Mouse (Mus musculus): ENCODE results near the gene Prkcsh.

Prkcsh gene

DNA sequence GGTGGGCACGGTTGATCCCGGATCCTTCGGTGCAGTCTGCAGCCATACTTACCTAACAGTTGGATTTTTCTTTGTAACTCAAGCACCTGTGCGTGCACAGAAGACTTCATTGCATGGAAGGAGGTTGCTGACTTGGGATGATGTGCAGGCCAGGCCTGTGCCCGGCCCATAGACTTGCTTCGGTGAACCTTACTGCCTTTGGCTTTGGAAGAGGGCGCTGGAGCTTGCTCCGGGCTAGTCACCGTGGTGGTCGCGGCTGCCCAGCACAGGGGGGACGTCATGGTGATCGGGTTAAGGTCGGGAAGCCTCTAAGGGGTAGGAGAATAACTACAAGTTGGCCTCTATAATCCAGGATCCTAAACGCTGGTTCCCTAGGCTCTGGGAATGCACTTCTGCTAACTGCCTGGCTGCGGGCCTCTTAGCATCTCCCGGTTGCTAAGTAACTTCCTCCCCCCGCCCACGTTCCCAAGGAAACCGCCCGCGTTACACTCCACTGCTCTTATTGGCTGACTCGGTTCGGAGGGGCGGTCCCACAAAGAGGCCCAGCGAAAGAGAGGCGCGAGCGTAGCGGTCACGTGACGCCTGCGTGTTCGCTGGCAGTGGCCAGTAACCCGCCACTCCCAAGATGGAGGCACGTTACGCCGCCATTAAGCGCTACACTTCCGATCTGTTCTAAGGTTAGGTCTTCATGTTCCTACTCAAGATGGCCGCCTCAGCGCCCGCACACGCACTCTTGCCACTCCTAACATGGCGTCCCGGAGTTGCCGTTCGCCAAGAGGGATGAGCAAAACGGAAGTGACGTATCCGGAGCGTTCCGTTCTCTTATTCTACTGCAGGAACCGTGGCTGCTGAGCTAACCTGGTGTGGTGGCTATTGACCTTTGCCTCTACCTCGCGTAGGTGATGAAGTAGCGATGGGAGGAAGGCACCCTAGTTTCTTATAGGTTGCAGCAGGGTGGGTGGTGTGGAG, at the start of gene Prkcsh, which contains the start of gene Ccdc151:
Gene Prkcsh (plus strand): TSS at position 613 of the 969 bp plus-strand sequence.
Gene Ccdc151 (minus strand): TSS at position 441 of the 969 bp plus-strand sequence.
- DNase-seq (ENCODE audit: low read depth, low spot score) = peak; percentile 99

DNA sequence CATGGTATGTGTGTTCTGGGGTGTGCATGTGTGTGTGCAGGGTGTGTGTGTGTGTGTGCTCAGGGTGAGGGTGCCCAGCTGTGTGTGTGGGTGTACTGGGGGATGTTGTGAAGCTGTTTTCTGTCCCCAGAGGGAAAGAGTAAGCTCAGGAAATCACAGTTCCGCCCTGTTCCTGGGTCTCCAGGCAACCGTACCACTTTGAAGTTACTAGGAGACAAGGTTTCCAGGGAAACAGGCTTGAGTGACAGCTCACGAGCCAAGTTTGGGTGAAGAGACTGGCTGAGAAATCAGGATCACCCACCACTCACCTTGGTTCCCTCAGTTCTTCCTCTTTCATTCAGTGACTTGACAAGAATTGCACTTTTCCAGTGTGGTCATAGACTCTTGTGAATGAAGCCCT, 49.0 kb upstream of the Prkcsh start:
- DNase-seq (ENCODE audit: low read depth, low spot score) = no peak

DNA sequence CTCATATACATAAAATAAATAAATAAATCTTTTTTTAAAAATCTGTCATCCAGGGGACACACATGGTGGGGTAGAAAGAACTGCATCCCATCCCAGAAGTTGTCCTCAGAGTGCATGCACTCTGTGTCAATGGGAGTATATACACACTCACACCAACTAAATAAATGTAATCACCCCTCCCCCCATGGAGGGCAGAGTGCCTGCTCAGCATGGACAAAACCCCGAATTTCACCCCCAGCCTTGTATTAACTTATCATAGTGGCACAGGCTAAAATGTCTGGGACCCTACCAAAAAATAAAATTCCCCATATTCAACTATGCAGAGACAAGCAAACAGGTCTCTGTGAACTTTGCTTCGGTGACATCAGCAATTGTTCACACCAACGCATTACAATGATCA, 48.0 kb upstream of the Prkcsh start:
- no peak for DNase-seq (ENCODE audit: low read depth, low spot score)

DNA sequence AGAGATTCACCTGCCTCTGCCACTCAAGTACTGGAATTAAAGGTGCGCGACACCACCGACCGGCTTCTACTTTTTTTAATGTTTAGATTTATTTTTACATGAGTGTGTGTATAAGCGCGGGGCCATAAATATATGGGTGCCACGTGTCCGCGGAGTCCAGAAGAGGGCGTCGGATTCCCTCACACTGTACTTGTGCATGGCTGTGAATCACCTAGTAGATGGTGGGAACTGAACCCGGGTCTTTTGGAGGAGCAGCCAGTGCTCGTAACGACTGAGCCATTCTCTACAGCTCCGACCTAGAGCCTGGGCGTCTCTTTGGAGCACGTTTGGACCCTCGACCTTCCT, 47.4 kb upstream of the Prkcsh start:
- no peak for DNase-seq (ENCODE audit: low read depth, low spot score)

DNA sequence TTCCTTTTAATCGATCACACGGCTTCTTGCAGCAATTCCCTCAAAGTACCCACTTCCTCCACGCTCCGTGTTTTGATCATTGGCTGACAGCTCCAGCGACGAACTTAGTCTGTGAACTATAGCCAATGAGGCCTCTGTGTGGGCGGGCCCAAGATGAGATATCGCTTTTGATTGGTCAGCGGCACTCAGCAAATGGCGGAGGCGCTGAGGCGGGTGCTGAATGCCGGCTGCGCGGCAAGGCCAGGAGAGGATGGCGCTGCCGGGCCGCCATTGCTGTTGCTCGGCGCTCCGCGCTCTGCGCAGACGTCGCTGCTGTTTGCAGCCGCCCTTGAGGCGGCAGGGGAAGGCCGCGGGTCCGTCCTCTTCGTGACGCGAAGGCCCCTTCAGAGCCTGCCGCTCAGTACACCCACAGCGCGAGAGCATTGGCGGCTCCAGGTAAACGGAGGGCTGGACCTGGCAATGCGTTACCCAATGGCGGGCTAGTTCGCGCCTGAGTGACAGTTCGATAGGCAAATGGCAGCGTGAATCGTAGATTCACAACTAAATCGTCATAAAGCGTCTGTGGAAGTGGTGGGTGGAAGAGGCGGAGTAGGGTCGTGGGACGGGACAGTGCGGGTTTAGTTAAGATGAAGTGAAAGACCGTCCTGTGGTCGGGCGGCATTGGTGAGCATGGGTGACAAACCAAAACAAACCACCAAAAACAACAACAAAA, 46.9 kb upstream of the Prkcsh start, which contains the start of gene Swsap1:
Gene Swsap1 (plus strand): TSS at position 186 of the 712 bp plus-strand sequence.
- DNase-seq (ENCODE audit: low read depth, low spot score) = peak; percentile 98

DNA sequence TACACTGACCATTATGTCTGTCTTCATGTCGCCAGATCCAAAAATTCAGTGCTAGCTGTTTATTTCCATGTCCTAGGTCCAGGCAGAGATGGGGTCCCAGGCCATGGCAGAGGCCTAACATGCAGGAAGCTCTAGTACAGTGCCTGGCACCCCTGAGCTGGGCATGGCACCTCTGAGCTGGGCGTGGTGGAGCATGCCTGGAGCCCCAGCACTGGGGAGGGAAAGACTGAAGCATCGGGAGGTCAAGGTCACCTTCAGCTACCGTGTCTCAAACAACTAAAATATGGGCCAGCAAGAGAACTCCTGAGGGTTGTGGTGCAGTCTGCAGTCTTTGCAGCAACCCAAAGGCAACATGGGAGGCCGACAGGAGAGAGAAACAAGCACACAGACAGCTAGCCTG, 44.2 kb upstream of the Prkcsh start:
- DNase-seq (ENCODE audit: low read depth, low spot score) = no peak

DNA sequence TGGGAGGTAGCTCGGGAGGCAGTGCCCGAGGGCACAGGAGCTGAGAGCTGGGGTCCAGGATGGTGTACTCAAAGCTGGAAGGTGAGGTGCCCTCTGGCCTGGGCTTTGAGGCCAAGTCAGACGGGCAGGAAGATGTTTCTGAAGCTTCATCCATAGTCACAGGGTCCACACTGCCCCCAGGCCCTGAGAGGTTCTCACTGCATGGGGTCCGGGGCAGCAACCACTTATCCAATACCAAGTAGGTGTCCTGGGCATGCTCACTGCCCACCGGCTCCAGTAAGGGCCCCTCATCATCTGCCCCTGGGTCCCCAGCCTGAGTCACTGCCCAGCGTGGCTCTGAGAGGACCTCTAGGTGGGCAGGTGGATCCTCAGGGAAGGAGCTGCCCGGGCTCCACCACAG, 43.4 kb upstream of the Prkcsh start:
- no peak for DNase-seq (ENCODE audit: low read depth, low spot score)

DNA sequence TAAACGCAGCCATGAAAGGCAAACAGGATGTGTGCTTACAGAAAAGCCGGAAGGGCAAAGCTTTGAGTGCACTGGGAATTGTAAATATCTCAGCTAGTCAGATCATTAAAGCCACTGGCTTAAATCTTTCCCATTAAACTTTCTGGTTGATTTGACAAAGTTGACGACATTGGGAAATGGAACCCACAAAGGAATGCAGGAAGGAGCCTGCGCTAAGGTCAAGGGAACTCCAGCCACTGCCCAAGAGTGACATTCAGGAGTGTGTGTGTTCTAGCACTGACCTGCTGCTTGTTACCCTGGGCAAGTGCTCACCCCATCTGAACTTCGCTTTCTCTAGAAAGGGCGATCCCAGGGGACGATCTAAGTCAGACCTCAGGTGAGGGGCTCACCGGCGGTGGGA, 42.5 kb upstream of the Prkcsh start:
- no peak for DNase-seq (ENCODE audit: low read depth, low spot score)

DNA sequence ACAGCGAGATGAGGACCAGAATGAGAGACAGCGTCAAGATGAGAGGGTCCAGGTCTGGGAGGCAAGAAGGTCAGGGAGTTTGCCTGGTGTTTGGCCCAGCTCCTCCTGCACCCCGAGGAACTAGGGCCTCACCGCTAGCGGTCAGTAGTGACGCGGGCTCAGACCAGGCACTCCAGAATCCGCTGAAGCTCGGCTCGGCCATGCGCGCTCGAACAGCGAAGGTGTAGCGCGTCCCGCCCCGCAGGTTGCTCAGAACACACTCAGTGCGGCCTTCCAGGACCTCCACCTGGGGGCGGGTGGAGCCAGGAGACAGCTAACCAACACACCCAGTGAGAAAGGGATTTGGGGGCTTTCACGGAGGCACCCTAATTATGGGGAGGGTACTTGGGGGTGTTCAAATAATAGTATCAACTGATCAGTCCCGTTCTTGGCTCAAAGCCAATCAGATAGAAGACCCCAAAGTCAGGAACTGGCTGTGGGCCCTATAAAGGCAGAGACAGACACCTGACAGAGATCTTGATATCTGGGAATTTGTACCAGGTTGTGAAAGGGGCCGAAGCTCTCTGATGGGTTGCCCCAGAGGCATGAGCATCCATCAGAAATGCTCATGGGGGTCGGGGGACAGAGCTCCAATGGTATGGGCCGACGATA, 41.9 kb upstream of the Prkcsh start:
- no peak for DNase-seq (ENCODE audit: low read depth, low spot score)

DNA sequence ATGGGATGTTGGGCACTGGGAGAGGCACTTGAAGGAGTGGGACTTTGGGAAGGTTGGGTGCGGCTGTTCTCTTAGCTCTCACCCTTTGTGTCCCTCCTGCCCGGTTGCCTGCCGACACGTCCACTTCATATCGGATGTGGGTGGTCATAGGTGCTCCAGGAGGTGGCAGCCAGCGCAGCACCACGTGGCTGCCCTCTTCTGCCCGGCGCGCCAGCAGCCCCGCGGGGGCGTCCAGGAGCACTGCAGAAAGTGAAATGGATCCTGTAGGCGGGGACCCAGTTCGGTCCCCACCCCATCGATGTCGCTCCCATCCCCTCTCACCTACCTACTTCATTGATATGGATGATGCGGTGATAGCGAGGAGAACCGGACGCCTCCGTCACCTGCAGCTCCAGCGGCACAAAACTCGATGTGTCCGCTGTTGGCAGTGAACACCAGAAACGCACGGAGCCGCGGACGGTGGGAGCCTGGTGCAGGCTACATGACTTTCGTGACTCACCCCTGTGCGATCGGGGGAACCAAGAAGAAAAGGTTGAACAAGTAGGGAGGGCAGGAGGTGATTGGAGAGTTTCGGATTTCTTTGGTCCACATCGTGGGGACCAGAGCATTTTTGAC, 41.1 kb upstream of the Prkcsh start:
- no peak for DNase-seq (ENCODE audit: low read depth, low spot score)

DNA sequence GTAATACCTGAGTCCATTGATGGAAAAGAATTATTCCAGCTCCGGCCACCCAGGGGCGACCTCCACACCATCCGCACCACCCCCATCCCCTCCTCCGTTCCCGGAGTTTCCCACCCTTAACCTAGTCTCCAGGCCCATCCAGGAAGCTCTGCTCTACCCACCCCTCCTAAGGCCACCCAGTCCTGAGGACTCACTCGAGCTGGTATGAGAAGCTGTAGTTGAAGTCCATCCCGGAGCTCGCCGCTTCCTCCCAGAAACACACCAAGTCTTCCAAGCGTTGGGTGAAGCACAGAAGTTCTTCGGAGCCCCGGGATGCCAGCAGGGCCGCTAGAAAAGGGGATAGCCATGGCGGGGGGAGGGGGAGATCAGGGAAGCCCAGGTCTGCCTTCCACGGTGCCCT, 40.6 kb upstream of the Prkcsh start:
- no peak for DNase-seq (ENCODE audit: low read depth, low spot score)

DNA sequence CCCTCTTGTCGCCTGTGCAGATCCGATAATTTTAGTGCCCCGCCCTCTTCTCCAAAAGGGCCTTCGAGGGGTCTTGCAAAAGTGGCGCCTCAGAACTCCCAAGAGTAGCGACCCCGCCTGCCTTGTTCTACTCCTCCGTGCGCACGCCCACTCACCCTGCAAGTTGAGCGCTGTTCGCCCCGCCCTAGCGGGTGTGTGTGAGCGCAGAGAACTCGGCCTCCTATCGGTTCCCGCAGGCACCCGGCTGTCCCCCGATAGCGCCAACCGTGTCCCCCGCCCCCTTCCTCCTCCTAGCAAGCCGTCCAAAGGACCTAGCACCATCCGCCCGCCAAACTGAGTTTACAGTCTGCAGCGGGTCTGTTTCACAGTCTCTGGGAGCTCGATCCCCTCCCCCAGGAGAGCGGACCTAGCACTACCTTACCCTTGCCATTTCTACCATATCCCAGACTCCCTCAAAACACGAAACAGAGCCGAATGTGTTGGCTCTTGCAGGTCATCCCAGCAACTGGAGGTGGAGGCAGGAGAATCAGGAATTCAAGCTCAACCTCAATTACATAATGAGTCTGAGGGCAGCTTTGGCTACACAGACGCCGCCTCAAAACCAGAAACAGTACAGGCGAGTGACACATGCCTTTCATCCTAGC, 40.1 kb upstream of the Prkcsh start:
- DNase-seq (ENCODE audit: low read depth, low spot score) = peak; percentile 66

DNA sequence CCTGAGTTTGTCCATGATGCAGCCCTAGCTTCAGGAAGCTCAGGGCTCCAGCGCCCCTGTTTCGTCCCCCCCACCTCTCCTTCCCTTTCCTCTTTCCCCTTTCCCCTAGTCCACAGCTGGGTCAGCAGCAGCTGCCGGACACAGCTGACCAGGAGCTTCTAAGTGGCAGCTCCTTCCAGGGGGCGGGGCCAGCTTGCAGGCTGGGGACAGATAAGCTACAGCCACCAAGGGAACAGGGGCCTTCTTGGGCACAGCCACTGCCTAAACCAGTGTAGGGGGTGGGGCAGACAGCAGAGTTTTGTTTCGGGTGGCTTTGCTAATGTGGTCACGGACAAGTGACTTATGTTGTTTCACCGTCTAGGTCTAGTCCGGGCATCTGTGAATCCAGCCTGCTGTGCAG, 39.2 kb upstream of the Prkcsh start, which contains the start of gene Epor:
Gene Epor (minus strand): TSS at position 90 of the 400 bp plus-strand sequence.
- no peak for DNase-seq (ENCODE audit: low read depth, low spot score)

DNA sequence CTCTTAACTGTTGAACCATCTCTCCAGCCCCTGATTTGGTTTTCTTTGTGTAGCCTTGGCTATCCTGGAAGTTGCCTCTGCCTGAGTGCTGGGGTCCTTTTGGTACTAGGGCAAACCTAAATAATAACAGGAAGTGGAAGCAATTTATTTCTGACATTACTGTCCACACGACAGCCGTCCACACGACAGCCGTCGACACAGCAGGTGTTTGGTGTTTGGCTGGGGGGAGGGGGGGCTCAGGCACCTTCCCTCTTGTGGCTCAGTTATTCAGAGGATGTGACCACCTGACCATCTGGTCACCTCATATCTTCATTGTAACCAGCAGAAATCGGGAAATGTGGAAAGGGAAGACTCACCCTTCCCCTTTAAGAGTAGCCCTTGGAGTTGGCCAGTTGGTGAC, 33.7 kb upstream of the Prkcsh start:
- DNase-seq (ENCODE audit: low read depth, low spot score) = no peak

DNA sequence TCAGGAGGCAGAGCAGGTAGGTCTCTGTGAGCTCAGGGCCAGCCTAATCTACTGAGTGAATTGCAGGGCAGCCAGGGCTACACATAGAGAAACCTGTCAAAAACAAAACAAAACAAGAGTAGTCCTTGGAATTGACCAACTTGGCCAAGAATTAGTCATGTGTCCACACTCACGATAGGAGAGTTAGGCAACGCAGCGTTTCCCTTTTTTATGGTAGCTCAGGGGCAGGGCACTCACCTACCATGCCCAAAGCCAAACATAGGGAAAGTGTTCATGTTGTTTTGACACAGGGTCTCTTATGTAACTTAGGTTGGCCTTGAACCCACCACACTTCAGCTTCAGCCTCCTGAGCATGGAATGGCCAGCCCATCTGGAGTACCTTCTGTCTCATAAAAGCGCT, 33.3 kb upstream of the Prkcsh start:
- no peak for DNase-seq (ENCODE audit: low read depth, low spot score)

DNA sequence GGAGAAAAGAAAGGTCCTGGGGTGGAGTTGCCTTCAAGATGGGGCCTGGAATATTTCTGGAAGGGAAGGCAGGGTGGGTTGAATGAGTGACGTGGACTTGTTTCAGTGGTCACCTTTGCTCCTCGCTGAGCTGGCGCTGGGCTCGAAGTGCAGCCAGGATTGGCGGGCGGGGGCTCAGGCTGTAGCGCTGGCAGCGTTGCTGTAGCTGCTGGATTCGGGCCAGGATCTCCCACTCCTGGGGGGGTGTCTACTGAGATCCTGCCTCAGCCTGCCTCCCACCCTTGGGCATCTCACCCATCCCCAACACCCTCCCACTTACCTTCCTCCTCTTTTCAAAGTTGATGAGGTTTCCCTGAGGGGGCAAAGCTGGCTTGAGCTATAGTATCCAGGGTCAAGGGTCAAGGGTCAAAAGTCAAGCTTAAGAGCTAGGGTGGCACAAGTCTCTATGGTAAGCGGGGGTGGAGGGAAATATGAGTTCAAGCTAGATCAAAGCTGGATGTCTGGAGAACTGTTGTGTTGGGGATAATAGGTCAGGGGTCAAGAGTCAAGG, 25.9 kb upstream of the Prkcsh start:
- DNase-seq (ENCODE audit: low read depth, low spot score) = no peak

DNA sequence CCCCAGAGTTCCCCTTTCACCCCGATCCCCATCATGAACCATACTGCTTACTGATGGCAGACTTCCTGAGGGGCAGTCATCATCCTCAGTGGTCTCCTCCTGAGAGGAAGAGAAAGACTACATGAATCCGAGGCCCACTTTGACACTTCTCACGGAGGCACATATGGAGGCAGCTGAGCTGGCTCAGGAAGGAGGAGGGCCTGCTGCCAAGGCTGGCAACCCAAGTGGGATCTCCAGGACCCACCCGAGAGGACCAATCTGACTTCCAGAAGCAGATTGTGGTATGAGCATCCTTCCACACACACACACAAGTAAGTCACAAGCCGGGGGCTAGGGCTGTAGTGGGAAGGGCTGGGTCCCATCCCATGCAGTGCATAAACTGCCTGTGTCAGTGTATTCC, 25.3 kb upstream of the Prkcsh start:
- DNase-seq (ENCODE audit: low read depth, low spot score) = no peak

DNA sequence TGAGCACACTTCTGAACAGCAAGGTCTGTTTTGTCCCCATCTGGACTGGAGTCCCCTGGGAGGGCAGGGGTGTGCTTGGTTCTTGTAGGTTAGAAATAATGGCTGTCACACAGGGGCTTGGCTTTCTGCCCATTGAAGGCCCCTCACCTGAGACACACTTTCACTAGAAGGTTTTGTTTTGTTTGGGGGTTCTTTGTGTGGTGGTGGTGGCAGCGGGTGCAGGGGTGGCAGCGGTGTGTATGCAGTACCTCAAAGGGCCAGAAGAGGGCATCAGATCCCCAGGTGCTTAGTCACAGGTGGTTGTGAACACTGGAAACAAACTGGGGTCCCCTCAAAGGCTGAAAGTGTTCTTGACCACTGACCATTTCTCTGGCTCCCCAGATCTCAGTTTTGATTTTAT, 24.6 kb upstream of the Prkcsh start:
- DNase-seq (ENCODE audit: low read depth, low spot score) = no peak

DNA sequence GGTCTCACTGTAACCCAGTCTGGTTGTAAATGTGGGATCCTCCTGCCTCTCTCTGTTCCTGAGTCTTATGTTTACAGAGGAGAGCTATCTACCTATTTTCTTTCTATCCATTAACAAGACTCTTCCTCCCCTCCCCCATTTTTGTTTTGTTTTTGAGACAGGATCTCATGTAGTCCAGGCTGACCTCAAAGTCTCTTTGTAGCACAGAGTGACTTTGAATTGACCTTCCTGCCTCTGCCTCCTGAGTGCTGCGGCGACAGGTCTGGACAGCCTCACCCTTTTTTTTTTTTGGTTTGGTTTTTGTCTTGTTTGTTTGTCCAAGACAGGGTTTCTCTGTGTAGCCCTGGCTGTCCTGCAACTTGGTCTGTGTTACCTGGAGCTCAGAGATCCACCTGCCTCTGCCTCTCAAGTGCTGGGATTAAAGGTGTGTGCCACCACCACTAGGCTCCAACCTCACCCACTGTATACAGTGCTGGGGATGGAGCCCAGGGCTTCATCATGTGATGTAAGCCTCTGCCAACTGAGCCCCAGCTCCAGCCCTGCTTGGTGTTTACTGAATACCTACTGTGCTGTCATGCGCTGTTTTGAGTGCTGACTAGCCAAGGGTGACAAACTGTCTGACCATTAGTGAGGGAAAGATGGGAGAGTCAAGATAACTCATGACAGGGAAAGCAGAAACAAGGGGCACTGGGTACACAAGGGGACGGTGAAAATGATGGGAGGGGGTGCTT, 24.0 kb upstream of the Prkcsh start:
- DNase-seq (ENCODE audit: low read depth, low spot score) = no peak

DNA sequence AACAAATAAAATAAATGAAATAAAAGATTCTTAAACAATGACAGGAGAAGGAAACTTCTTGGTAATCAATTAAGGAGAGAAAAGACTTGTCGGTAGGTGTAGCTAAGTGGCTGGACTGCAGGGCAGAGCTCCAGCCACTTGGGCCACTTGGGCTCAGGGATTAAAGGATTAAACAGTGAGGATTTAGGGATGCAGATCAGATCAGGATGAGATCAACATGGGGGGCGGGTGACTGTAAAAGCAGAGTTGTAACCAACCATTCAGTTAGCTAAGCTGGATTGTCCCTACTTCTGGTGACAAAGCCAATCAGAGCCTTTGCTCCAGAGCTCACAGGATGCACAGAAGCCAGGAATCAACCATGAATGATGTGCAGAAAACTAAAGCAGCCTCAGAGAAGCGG, 18.7 kb upstream of the Prkcsh start:
- DNase-seq (ENCODE audit: low read depth, low spot score) = no peak

Measured in forelimb bud, embryonic 11.5 days (tissue).